Mouse (Mus musculus) embryo, embryonic 9.5 days (tissue): Measurements from ENCODE around the gene Rsrc1.
A peak's percentile ranks its signal among the peaks of the same experiment; 100 is the strongest.

Experiments
- DNase-seq: peaks from one replicate; pipeline ENCODE4 v3.0.0-alpha.2; 2017; ENCODE audit errors: extremely low spot score

Rsrc1 gene

DNA sequence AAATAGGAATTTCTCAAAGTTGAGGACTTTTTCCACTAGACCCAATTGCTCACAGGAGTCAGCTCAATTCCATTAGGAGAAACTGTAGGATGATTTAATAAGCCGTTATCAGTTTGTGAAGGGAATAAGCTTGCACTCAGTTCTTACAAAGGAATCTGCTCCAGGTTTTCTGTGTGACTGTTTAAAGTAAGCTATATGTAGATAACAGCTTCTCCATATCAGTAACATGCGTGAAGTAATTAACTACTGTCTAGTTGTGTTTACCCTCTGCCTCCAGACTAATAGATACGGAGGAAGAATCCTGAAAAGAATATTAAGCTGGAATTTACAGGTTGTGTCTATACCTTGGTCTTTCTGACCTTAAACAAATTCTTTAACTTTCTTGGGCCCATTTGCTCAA, 299.1 kb downstream of the Rsrc1 start:
- DNase-seq, result no peak

DNA sequence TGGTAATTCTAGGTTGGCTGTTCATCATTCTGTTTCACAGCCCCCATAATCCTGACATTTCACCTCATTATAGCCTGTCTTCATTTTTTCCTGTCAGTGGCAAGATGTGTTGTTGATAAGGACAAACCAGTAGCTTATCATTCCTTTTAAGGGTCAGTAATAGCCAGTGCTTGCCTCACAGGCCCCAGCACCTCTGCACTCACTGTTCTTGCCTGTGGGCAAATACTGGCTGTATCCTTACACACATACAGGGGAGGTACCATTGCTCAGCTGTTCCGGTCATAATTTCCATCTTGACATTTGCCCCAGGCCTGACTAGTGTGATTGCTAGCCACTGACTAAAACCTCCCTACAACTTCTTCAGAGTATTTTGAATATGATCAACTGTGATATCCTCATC, 302.8 kb downstream of the Rsrc1 start:
- no peak for DNase-seq

- no peak for DNase-seq
Observed at GRCm38 (mm10) chr3:67284848-67285247, 303.7 kb downstream of the Rsrc1 start.

- DNase-seq, result no peak
Observed at GRCm38 (mm10) chr3:67288664-67289063, 307.5 kb downstream of the Rsrc1 start.

DNA sequence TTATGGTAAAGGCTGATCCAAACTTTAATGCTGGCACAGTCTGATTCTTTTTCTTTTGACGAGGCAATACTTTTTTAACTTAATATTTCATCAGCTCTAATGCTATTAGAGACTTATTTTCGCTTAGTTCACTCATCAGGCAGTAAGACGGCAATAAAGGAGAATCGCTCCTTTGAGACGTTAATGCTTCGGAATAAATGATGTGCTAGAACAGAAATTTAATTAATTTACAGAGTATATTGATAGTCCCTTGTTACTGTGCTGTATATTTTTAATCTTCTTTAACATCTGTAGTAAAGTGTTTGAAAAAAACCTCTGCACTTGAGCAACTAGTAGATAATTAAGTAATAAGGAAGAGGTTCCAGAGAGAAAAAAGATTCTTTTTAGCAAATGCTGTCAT, 308.3 kb downstream of the Rsrc1 start:
- no peak for DNase-seq

GRCm38 (mm10) chr3:67308725-67309124, 327.5 kb downstream of the Rsrc1 start:
- no peak for DNase-seq

DNA sequence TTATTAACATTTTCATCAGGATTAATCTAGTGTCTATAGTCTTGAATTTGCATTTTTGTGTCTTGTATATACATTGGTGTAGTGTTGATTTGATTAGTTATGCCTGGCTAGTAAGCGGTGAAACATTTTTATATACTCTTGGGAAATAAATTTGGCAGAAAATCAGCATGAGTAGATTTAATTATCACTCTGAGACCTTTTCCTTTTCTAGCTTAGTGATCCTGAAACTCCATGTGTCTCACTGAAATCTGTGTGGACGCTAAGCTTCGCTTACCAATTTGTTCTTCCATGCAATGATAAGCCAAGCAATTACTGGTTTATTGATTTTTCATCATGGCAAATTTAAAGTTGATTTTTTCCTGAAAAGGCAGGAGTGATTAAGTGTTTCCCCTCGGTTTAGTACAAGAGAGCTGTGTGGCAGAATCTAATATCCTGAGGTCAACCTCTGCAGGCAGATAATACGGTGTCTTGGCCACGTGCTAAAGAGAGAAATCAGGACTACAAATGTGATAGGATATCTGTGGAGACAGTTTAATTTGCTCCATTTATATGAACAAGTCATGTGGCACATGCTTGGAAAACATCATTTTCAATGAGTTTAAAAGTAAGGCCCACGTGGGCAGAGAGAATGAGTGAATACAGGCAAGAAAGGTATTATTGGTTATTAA, 328.6 kb downstream of the Rsrc1 start:
- DNase-seq, result no peak

- DNase-seq, result peak; percentile 28
Observed at GRCm38 (mm10) chr3:67311436-67311835, 330.2 kb downstream of the Rsrc1 start.

GRCm38 (mm10) chr3:67322422-67322821, 341.2 kb downstream of the Rsrc1 start:
- DNase-seq, result no peak

GRCm38 (mm10) chr3:67339558-67339957, 358.4 kb downstream of the Rsrc1 start:
- DNase-seq, result no peak

DNA sequence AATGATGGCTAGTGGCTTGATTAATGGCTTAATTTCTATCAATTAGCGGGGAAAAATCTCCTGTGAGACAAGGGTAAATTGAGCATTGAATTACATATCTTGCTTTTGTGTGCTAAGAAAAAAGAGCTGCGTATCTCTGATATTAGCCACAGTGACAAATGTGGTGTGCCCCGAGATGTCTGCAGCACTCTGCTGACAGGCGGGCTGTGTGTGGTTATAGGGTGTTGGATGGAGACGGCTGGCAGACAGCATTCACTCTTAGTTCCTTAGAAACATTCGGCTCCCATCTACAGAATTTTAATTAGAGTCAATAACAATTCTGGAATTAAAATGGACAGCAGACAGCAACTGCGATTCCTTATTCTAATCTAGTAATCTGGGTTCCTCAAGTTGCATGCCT, 359.7 kb downstream of the Rsrc1 start:
- no peak for DNase-seq

- peak; percentile 26 for DNase-seq
Observed at GRCm38 (mm10) chr3:67343004-67343662, 361.9 kb downstream of the Rsrc1 start.

DNA sequence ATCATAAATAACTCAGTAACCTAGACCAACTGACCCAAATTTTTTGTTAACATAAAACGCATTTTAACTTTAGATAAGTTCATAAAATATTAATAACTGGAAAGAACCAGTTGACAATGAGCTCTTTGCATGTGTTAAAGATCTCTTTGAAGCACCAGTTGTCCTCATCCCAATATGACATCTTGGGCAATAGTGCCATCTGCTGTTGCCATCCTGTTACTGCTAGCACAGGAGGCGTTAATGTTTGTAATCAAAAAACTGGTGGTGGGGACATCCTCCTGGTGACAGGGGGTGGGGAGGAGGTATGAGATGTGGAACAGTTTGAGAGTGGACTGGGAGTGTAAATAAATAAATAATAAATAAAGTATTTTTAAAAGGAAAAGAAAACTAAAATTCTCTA, 363.4 kb downstream of the Rsrc1 start:
- DNase-seq, result peak; percentile 56

DNA sequence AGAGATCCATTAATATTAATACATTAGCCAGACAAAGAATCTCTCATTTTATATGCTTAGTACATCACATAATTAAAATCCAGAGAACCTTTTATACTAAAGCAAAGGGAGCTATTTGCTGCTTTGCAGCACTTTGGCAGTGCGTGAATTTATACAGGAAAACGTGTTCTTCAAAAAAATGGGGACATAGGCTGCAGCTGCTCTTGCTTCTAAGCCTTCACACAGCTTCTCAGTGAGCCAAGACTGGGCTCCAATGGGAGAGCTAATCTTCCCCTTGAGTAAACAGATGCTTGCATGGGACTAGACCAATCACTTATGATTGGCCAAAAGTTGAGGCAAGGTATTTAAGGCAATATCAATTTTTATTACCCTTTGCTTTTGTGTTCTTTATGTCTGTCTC, 365.5 kb downstream of the Rsrc1 start:
- DNase-seq, result no peak

DNA sequence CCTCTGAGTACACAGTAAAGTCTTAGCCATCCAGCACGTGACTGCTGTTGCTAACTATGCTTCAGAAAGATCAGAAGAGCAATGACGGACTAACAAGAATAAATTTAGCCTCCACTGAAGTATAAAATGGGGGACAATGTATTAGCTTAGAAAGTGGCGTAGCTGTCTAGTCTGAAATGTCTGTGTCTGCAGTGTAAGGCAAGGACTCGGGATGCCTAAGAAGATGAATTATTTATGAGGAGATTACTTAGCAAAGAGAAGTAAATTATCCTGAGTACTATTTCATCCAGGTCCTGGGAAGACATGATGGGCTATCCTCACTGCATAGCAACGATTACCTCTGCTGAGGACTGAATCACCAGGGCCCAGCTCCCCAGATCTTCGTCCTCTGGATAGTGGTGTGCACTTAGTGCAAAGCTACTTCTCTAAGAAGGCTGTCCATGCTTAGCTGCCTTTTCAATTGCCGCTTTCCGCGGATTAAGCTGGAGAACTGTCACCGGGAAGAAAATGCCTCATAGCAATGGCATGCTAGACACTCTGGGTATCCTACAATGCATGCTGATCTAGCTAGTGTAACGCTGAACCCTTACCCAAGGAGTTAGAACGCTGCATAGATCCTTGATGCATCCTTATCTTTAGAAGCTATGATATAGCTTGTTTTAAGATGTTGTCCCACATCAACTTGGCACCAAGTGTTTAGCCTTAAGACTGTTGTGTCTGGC, 370.4 kb downstream of the Rsrc1 start:
- no peak for DNase-seq

GRCm38 (mm10) chr3:67352128-67352762, 371.1 kb downstream of the Rsrc1 start:
- DNase-seq, result peak; percentile 24

DNA sequence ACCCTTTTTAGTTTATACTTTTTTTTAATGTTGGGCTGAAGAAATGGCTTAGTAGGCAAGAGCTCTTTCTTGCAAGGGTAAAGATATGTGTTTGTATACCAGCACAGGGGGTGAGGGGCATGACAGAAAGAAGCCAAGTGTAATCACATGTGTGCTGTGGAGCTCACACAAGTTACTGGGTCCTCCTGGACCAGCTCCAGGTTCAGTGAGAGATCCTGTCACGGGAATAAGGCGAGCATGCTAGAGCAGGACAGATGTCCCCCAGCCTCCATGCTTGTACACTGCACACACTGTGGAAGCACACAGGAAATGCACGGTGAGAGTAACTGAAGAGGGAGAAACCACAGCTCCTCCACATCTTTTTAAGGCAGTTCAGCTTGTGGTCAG, 371.6 kb downstream of the Rsrc1 start:
- no peak for DNase-seq

- no peak for DNase-seq
Observed at GRCm38 (mm10) chr3:67358376-67358775, 377.2 kb downstream of the Rsrc1 start.

DNA sequence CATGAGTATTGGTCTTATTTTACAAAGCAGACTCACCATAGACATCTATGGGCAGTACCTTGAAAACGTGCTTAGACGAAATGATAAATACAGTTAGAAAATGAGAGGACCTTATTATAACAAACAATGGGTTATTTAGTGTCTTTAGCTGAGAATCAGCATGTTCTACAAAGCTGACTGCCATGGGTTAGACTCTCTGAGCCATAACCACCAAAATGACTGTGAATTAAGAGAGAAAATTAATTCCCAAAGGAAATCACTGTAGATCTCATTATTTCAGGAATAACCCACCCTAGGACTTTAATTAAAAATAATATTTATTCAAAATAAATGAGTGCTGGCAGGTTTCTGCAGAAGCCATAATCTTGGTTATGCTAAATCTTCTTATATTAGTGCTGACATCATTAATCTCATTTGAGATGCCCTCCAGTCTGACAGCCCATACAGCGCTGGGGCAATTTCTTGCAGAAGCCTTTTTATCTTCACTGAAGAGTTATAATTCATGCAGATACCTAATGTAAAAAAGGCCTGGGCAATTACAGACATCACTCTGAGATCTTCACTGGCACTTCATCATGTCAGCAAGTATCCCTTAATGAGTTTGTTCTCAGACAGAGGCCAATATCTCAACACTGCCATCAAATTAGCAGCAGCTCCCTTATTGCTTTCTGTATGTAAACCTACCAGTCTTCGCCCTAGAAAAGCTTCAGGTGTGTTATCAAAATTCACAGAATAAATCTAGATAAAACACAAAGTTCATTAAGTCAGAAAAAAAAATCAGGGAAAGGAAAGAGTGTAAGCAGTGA, 385.1 kb downstream of the Rsrc1 start:
- no peak for DNase-seq

DNA sequence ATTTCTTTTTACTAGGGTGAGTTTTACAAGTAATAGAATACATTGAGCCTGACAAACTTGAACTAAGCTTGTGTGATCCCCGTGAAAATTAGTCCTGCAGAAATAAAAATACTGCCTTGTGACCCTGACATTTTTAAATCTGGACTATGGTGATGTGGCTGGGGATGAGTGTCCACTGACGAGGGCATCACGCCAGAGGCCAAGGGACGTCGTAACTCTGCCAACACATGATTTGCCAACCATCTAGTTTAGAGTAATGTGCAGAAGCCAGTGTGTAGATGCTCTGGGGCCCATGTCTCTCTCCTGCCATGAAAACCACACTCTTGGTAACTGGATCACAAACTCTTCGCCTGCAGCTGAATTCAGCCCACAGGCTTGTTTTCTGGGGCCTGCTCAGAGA, 386.3 kb downstream of the Rsrc1 start:
- no peak for DNase-seq

DNA sequence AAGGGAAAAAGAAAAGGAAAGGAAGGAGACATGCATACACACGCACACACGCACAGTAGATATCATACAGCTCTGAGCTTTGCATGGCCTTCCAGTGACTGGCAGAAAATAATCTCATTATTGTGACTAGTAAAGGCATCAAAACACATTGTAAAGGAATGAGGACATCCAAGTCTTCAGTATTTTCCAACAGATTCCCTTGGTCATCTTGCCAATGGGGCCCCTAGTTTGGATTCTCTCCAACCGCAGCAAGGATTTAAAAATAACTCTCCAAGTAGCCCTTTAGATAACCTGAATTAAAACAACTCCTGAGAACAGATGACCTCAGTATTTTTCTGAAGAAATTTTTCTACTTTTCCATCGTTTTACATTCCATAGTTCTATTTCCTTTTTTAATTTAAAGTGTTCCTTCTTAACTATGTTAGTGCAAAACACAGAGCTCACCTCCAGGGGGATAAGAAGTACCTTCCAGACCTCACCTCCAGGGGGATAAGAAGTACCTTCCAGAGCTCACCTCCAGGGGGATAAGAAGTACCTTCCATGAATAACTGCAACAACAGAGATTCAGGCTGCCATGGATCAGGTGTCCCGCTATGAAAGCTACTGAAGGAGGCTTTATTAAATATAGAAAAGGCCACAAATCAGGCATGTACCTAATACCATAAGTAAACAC, 388.4 kb downstream of the Rsrc1 start:
- DNase-seq, result no peak
